Mouse (Mus musculus): ENCODE data around the gene Adam29. TPM values are rescaled to one million over a fixed set of nuclear protein-coding genes. Genes with fewer than 3 reads are reported as not detected.

Adam29 gene
- not detected in 2 replicates for polyA plus RNA-seq (2014; fragmentation: Nextera tagmentation; extraction: Ambion mirVana)

DNA sequence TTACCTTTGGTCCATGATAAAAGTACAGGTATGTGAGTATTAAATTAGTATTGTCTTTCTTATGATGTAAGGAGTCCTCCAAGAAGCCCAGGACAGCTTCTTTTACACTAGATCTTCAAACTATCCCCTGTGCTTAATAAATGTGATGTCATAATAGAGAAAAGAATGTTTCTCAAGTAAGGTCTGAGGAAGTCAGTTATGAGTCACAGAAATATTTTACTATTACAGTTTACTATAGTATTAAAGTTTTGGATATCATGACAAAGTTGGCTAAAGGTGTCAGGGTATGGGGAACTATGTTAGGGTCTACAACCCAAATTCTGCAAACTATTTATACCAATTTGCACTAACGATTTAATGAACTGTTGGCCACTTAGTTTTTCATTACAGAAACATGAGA lies at the start of gene Adam29:
Adam29 (minus strand) TSS at position 101 of the 400 bp plus-strand sequence.
- Histone ChIP-seq H3K27me3 (ENCODE audit: control insufficient read depth, insufficient read depth, low read length) (no peaks in the 10 kb centered on the region), H3K9me3 (ENCODE audit: control insufficient read depth, low read length) (no peaks in the 10 kb centered on the region), H3K9ac (no peak within 1 kb of the TSS), H3K27ac (no peak within 1 kb of the TSS), H3K36me3 (replicated peaks; ENCODE audit: control insufficient read depth, insufficient read depth) (no peaks in the 10 kb centered on the region), H3K4me2 (replicated peaks) (no peak within 1 kb of the TSS), H3K4me1 (replicated peaks; ENCODE audit: control insufficient read depth, insufficient read depth, low read length) (no peaks in the 10 kb centered on the region), H3K4me3 (replicated peaks; ENCODE audit: low read length) (no peak within 1 kb of the TSS)
- WGBS: 88% methylated on average over 1 of the region's 1 CpGs
- ATAC-seq (ENCODE audit: low FRiP score): no peak
- no peak for DNase-seq (ENCODE audit: low spot score)

DNA sequence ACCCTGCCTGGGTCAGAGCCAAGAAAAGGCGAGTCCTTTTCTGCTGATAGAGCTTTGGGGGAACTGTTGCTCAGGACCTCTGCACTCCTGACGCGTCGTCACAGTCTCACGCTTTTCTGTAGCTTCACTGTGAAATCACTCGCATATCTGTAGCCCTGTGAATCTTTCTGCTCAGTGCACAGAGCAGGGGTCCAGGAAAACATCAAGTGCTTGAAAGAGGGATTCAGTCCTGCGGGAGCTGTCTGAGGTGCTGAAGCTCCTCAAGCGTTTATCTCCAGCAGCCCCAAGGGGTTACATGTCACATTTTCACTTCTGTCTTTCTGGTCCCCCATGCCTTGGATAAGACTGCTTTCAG lies 33.8 kb upstream of the Adam29 start:
- Histone ChIP-seq H3K9ac (peak overlapping the region; percentile 32; the same call in 1 of the 2 replicates), H3K27me3 (ENCODE audit: control insufficient read depth, insufficient read depth, low read length) (no peaks in the 10 kb centered on the region), H3K4me1 (replicated peaks; ENCODE audit: control insufficient read depth, insufficient read depth, low read length) (no peaks in the 10 kb centered on the region; the same call in 1 of the 2 replicates), H3K9me3 (ENCODE audit: control insufficient read depth, low read length) (no peaks in the 10 kb centered on the region), H3K4me2 (replicated peaks) (peak overlapping the region; percentile 54), H3K27ac (0 out of 2 replicates have a peak overlapping the region, but pooled peaks have one; percentile 5), H3K36me3 (replicated peaks; ENCODE audit: control insufficient read depth, insufficient read depth) (no peaks in the 10 kb centered on the region), H3K4me3 (replicated peaks; ENCODE audit: low read length) (peak overlapping the region; percentile 35)
- peak; percentile 66 for DNase-seq (ENCODE audit: low spot score)
- WGBS: 2% methylated on average over 8 of the region's 8 CpGs
- peak; percentile 92 for ATAC-seq (ENCODE audit: low FRiP score)

DNA sequence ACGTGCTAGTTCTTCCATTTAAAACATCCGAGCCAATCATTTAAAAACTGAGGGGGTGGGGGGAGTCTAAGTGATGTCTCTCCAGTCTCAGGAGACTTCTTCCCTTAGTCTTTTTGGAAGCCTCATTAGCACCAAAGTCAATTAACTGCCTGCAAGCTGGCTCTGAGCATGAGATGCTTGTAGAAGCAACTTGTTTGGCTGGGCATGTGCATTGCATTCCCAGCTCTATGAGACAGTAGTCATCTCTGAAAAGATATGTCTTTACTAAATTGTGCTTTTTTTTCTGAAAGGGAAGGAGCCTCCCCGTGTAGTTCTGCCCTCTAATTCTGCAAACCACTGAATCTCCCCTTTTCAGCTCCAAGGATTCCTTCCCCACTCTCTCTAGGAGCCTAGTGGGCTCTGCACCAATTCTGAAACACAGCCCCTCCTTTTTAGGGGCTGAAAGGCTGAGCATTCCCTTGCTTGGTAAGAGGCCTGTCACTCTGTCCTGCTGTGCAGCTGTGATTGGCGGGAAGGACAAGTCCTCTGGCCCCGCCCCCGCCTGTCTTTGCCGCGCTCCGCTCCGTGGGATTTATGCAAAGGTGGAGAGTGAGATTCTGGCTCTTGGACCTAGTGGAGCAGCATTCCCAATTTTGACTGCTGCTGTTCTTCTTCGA lies 33.2 kb upstream of the Adam29 start, which contains the start of gene Glra3:
Glra3 (plus strand) TSS at position 591 of the 656 bp plus-strand sequence.
- H3K9me3 ChIP-seq (ENCODE audit: control insufficient read depth, low read length): no peaks in the 10 kb centered on the region
- 0 out of 2 replicates have a peak within 1 kb of the TSS, but pooled peaks have one; percentile 5 for H3K27ac ChIP-seq
- peak within 1 kb of the TSS; percentile 54 for H3K4me2 ChIP-seq (replicated peaks)
- ATAC-seq (ENCODE audit: low FRiP score): peak; percentile 98
- H3K27me3 ChIP-seq (ENCODE audit: control insufficient read depth, insufficient read depth, low read length): no peaks in the 10 kb centered on the region
- H3K36me3 ChIP-seq (replicated peaks; ENCODE audit: control insufficient read depth, insufficient read depth): no peaks in the 10 kb centered on the region
- 5% methylated on average over 11 of the region's 11 CpGs for WGBS
- H3K9ac ChIP-seq: peak within 1 kb of the TSS; percentile 32; the same call in 1 of the 2 replicates
- peak; percentile 60 for DNase-seq (ENCODE audit: low spot score)
- peak within 1 kb of the TSS; percentile 35 for H3K4me3 ChIP-seq (replicated peaks; ENCODE audit: low read length)
- H3K4me1 ChIP-seq (replicated peaks; ENCODE audit: control insufficient read depth, insufficient read depth, low read length): no peaks in the 10 kb centered on the region; the same call in 1 of the 2 replicates

Other genes starting within 250 kb of the Adam29 start
- 2.4 and 2.8 TPM in 2 replicates for gene Glra3, start 33.5 kb upstream of the Adam29 start, polyA plus RNA-seq (2014; fragmentation: Nextera tagmentation; extraction: Ambion mirVana)

All from hindbrain, embryonic 14.5 days (tissue).